Mouse (Mus musculus) NIH3T3 (cell line): Measurements from ENCODE around the gene Lingo2.

ENCODE experiments used
- DNase-seq: peaks from one replicate; pipeline ENCODE4 v3.0.0-alpha.2; 2012; ENCODE audit warnings: low read depth

The Lingo2 gene

GRCm38 (mm10) chr4:36540664-36541360 lies 410.7 kb downstream of the Lingo2 start:
- DNase-seq, result no peak

DNA sequence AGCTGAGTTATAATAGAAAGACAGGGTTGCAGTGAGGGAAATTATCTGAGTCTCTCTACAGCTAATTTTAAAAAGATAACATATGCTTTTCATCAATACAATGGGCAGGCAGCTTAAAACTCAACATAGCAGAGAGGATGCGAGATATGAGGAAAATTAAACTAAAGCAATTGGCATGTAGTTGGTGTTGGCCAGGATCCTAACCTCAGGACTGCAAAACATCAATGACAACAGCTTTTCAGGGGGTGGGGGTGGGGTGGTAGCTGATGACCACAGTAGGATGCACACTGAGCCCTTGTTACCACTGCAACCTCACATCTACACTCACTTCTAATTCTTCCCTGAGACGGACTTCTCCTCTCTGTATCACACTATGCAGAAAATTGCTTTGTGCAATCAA lies 417.7 kb downstream of the Lingo2 start:
- DNase-seq, result no peak

DNA sequence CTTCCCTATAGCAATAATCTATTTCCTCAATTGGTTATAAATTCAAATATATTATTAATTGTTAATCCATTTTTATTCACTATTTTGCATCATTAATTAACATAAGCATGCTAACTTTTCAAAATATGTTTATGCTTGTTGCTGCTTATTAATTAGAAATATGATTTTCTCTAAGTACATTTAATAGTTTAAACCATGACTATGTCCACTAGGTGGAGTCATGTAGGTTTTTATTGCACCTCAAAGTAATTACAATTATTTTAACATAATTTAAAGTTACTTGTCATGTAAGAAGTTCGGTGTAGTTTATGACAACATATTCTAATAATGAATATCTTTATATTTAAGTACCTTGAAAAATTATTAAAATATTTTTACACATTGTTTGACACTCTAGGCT lies 461.3 kb downstream of the Lingo2 start:
- no peak for DNase-seq

DNA sequence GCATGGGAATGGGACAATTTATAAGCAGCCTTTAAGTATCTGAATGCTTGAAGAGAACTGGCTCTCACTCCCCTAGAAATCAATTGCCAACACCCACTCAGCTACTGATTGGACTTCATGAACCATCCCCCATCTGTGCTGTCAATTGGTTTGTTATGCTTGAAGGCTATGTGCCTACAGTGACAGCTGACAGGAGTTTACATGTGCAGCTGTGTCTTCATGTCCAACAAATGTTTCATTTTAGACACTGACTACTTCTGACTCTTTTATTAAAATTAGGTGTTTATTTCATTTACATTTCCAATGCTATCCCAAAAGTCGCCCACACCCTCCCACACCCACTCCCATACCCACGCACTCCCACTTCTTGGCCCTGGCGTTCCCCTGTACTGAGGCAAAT lies 516.3 kb downstream of the Lingo2 start:
- DNase-seq, result no peak

DNA sequence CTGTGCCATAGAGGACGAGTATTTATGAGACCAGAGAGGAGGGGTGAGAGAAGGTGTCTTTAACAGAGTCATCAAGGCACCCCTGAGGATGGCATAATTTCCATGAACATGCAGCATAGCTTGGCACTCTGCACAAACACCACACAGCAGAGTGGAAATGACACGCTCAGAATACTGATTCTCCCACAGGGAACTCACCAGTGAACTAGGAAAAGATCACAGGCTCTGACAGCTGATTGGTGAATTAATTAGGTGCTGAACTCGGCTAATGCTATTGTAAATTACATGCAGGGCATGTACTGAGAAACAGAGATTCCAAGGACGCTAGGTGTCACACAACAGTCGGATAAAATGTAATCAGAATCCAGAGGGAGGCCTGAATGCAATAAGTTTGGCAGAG lies 525.4 kb downstream of the Lingo2 start:
- DNase-seq, result no peak

GRCm38 (mm10) chr4:36407350-36407749 lies 544.2 kb downstream of the Lingo2 start:
- DNase-seq, result no peak

GRCm38 (mm10) chr4:36368925-36369324 lies 582.6 kb downstream of the Lingo2 start:
- DNase-seq, result no peak

DNA sequence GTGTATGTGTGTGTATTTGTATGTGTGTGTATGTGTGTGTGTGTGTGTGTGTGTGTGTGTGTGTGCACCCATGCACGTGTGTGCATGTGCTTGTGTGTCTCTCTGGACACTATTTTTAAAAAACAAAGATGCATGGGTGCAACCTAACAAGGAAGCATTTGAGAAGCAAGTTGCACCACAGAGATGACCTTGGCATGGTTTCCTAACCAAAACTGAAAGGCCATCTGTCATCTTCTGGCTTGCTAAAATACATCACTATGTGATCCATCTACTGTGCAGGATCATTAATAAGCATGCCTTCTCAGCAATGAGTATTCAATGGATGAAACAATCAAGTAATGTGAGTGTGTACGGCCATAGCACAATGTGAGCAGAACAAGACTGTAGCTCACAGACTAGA lies 597.1 kb downstream of the Lingo2 start:
- no peak for DNase-seq

DNA sequence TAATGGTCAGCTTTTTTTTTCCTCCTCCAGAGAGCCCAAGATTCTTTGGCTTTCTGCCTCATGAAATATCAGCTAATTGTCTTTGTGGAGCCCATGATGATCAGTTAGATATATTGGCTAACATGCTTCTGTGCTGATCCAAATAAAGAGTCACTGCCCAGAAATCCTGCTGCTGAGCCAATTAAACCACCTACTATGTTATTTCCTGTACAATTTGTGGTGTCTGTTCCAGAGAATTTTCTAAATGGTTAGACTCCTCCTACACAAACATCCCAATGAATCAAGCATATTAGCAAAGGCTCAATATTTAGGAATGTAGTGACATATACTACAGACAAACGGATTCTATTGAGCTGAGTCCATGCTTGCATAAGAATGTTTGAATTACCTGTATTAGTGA lies 619.8 kb downstream of the Lingo2 start:
- DNase-seq, result no peak

- no peak for DNase-seq
Measured at GRCm38 (mm10) chr4:36325603-36326002, 625.9 kb downstream of the Lingo2 start.

DNA sequence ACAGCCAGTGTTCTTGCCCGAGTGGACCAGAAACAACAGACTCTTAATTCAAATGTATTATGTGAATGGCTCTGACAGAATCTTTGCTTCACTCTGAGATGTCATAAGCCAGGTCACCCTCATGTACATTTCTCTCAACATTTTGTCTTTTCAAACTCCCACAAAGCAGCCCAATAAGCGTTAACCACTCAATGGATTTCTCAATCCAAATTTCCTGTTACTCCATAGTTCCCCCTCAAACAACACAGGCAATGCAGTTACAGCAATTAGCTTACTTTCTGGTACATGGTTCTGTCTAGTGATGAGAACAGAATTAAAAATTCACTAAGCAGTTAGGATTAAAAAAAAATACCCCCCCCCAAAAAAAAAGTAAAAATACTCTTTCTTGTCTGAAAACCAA lies 638.5 kb downstream of the Lingo2 start:
- DNase-seq, result no peak

DNA sequence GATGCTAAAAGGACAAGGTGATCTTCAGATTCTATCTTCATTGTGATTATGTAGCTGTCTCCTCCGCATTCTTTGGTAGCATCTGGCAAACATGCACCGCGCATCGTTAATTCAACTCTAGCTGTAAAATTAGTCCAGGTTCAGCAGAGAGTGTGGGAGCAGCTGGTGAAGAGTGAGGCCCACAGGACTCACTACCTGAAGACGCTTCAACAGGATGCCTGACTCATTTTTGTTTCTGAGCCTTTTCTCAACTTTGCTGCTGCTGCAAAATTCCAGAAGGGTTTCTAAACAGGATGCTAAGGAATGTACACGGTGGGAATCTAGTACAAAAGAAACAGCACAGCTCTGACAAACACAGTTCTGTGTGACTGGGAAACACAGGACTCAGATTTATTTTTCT lies 640.1 kb downstream of the Lingo2 start:
- DNase-seq, result no peak

DNA sequence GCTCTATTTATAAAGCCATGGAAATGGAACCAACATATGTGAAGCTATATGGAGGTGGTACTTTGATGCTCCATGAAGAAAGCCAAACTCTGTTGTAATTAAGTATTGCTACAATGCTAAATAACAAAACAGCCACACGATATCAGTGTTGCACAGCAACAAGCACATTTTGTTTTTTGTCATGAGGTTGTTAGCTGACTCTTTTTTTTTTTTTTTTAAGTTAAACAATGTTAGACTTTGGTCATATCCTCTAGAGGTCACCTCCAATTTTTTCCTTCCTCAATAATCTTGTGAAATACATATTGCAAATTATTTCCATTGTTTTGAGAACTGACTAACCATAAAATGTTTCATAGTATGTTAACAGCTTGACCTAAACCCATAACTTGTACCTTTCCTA lies 646.3 kb downstream of the Lingo2 start:
- no peak for DNase-seq

- DNase-seq, result no peak
Measured at GRCm38 (mm10) chr4:36289701-36290053, 661.9 kb downstream of the Lingo2 start.

- DNase-seq, result peak; percentile 2
Measured at GRCm38 (mm10) chr4:36288813-36289700, 662.5 kb downstream of the Lingo2 start.

DNA sequence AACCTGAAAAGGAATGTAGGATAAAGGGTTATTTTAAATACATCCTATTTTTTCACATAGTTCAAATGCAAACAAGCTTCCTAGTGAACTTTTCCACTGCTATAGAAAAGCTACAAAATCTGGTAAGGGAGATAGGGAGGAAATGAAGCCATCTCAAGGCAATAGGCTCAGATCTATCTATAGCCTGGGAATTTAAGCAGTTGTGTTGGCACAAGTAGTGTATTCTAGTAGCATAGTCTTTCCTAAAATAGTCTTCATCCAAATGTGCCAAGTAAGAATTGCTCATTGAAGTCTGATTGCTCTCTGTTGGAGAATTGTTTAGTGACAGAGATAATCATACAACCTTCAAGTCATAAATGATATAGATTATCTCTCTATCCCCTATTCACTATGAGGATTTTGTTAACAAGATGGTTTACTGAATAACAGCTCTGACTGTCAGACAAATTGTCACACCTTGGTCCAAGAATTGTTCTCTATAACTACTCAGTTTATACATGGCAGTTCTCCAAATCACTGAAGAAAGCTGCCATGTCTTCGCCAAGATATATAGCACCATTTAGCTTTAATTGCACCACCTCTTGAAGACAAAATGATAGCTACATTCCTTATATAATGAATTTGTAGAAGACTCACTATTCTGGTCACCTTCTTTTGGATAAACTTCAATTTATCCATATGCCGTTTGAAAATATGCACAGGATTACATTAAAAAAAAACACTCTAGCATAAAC lies 688.9 kb downstream of the Lingo2 start:
- DNase-seq, result no peak

- no peak for DNase-seq
Measured at GRCm38 (mm10) chr4:36186231-36186922, 765.2 kb downstream of the Lingo2 start.

- DNase-seq, result no peak
Measured at GRCm38 (mm10) chr4:36183643-36184042, 767.9 kb downstream of the Lingo2 start.

- DNase-seq, result no peak
Measured at GRCm38 (mm10) chr4:36170099-36170498, 781.4 kb downstream of the Lingo2 start.

GRCm38 (mm10) chr4:36131341-36131740 lies 820.2 kb downstream of the Lingo2 start:
- DNase-seq, result no peak

GRCm38 (mm10) chr4:36095482-36095881 lies 856.1 kb downstream of the Lingo2 start:
- no peak for DNase-seq
